Mouse (Mus musculus) kidney, adult 2 months (tissue): ENCODE results near the gene Fam107a.

ENCODE experiments used
- CTCF ChIP-seq: fragments of 200-500 bp; conservative IDR thresholded peaks from 2 replicates; pipeline ENCODE4 v1.5.1; 2011; ENCODE audit warnings: low read depth, mild to moderate bottlenecking, control low read depth, low read length, moderate library complexity, mixed read lengths; ENCODE audit not compliant: insufficient read depth, insufficient read length
- POLR2A ChIP-seq: fragments of 200-500 bp; IDR thresholded peaks from one replicate; pipeline ENCODE4 v1.6.1; 2011; ENCODE audit warnings: low read depth, low read length, control low read depth

- TF ChIP-seq POLR2A (no peak), CTCF (peak; percentile 55)
Measured at GRCm38 (mm10) chr14:8314536-8314935, 3.3 kb downstream of the Fam107a start.
